Mouse (Mus musculus): ENCODE results near the gene Rps10. TPM values are rescaled to one million over a fixed set of nuclear protein-coding genes. Genes with fewer than 3 reads are reported as not detected.

The Rps10 gene
- polyA plus RNA-seq, 1 experiment from 2014 or later, result 1,163 TPM

- Histone ChIP-seq H3K27ac (ENCODE audit: low read depth, low read length) (no peak overlapping the region), H3K9ac (ENCODE audit: low read depth, low read length) (no peak overlapping the region), H3K4me1 (ENCODE audit: control insufficient read depth, insufficient read depth, low read length) (no peaks in the 10 kb centered on the region), H3K36me3 (ENCODE audit: control insufficient read depth, insufficient read depth, low read length) (no peaks in the 10 kb centered on the region), H3K9me3 (ENCODE audit: control insufficient read depth, low read length) (no peaks in the 10 kb centered on the region), H3K4me3 (ENCODE audit: low read length) (no peak overlapping the region), H3K4me2 (replicated peaks; ENCODE audit: low read depth, low read length) (no peak overlapping the region), H3K27me3 (ENCODE audit: control insufficient read depth, insufficient read depth, low read length) (no peaks in the 10 kb centered on the region)
- ATAC-seq (ENCODE audit: low FRiP score, low TSS enrichment), result no peak
- WGBS, result 77% methylated on average over 6 of the region's 6 CpGs
Measured at GRCm38 (mm10) chr17:27671720-27672119, 35.3 kb upstream of the Rps10 start.

GRCm38 (mm10) chr17:27658767-27659166 lies 22.3 kb upstream of the Rps10 start:
- peaks cover 7% of the 10 kb centered on the region; the same call in 1 of the 2 replicates for H3K4me1 ChIP-seq (ENCODE audit: control insufficient read depth, insufficient read depth, low read length)
- H3K27me3 ChIP-seq (ENCODE audit: control insufficient read depth, insufficient read depth, low read length), result peaks cover 24% of the 10 kb centered on the region

DNA sequence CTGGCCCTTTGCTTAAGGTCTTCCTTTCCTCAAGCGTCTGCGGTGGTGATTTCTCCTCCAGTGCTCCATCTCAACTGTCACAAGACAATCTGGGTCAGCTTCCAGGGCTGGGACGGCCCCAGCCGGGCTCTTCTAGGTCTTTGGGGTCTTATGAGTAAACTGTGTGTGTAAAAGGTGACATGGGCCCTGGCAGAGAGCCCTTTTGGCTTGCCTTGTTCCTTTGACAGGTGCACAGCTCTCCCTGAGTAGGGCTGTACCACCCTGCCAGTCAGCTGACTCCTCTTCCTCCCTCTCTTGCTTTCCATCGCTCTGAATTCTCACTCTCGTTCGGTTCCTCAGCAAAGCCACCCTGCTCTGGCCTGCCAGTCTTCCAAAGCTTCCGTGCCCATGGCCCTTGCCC lies 20.7 kb upstream of the Rps10 start:
- Histone ChIP-seq H3K4me1 (ENCODE audit: control insufficient read depth, insufficient read depth, low read length) (peaks cover 7% of the 10 kb centered on the region; the same call in 1 of the 2 replicates), H3K9me3 (ENCODE audit: control insufficient read depth, low read length) (peaks cover 2% of the 10 kb centered on the region; the same call in 1 of the 2 replicates), H3K4me2 (replicated peaks; ENCODE audit: low read depth, low read length) (no peak overlapping the region), H3K36me3 (ENCODE audit: control insufficient read depth, insufficient read depth, low read length) (no peaks in the 10 kb centered on the region), H3K27me3 (ENCODE audit: control insufficient read depth, insufficient read depth, low read length) (peaks cover 24% of the 10 kb centered on the region), H3K4me3 (ENCODE audit: low read length) (no peak overlapping the region), H3K9ac (ENCODE audit: low read depth, low read length) (no peak overlapping the region), H3K27ac (ENCODE audit: low read depth, low read length) (no peak overlapping the region)
- 75% methylated on average over 8 of the region's 8 CpGs for WGBS
- ATAC-seq (ENCODE audit: low FRiP score, low TSS enrichment), result no peak

More at GRCm38 (mm10) chr17:27658767-27659166, 22.3 kb upstream of the Rps10 start:
- Histone ChIP-seq H3K9me3 (ENCODE audit: control insufficient read depth, low read length) (peaks cover 2% of the 10 kb centered on the region; the same call in 1 of the 2 replicates), H3K4me2 (replicated peaks; ENCODE audit: low read depth, low read length) (no peak overlapping the region), H3K4me3 (ENCODE audit: low read length) (no peak overlapping the region), H3K27ac (ENCODE audit: low read depth, low read length) (no peak overlapping the region), H3K9ac (ENCODE audit: low read depth, low read length) (no peak overlapping the region), H3K36me3 (ENCODE audit: control insufficient read depth, insufficient read depth, low read length) (no peaks in the 10 kb centered on the region)
- ATAC-seq (ENCODE audit: low FRiP score, low TSS enrichment), result no peak
- WGBS, result 51% methylated on average over 7 of the region's 7 CpGs

GRCm38 (mm10) chr17:27656414-27656813 lies 19.9 kb upstream of the Rps10 start:
- WGBS, result 6% methylated on average over 5 of the region's 5 CpGs
- Histone ChIP-seq H3K4me2 (replicated peaks; ENCODE audit: low read depth, low read length) (no peak overlapping the region), H3K36me3 (ENCODE audit: control insufficient read depth, insufficient read depth, low read length) (no peaks in the 10 kb centered on the region), H3K9me3 (ENCODE audit: control insufficient read depth, low read length) (peaks cover 2% of the 10 kb centered on the region; the same call in 1 of the 2 replicates), H3K27ac (ENCODE audit: low read depth, low read length) (no peak overlapping the region), H3K4me1 (ENCODE audit: control insufficient read depth, insufficient read depth, low read length) (peaks cover 7% of the 10 kb centered on the region; the same call in 1 of the 2 replicates), H3K9ac (ENCODE audit: low read depth, low read length) (no peak overlapping the region), H3K27me3 (ENCODE audit: control insufficient read depth, insufficient read depth, low read length) (peaks cover 24% of the 10 kb centered on the region), H3K4me3 (ENCODE audit: low read length) (no peak overlapping the region)
- no peak for ATAC-seq (ENCODE audit: low FRiP score, low TSS enrichment)

DNA sequence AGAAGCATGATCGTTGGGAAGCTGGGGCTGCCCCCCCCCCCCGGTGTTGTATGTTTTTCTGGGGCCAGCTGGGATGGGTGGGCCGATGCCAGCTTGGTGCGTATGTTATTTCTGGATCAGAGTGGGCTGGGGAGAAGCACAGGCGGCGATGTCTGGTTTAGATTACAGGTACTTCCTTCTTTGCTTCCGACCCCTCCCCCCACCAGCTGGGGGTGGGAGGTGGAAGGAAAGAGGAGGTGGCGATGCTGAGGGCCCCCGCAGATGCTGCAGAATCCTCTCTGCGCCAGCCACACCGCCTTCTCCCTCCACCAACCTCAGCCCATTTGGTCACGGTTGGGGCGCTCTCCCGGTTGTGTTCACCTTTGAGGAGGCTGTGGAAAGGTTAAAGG lies 19.5 kb upstream of the Rps10 start:
- H3K36me3 ChIP-seq (ENCODE audit: control insufficient read depth, insufficient read depth, low read length), result no peaks in the 10 kb centered on the region
- H3K9me3 ChIP-seq (ENCODE audit: control insufficient read depth, low read length), result peaks cover 2% of the 10 kb centered on the region; the same call in 1 of the 2 replicates
- peaks cover 7% of the 10 kb centered on the region; the same call in 1 of the 2 replicates for H3K4me1 ChIP-seq (ENCODE audit: control insufficient read depth, insufficient read depth, low read length)
- H3K27ac ChIP-seq (ENCODE audit: low read depth, low read length), result no peak overlapping the region
- peak overlapping the region; percentile 83 for H3K4me2 ChIP-seq (replicated peaks; ENCODE audit: low read depth, low read length)
- ATAC-seq (ENCODE audit: low FRiP score, low TSS enrichment), result 0 out of 2 replicates have a peak, but pooled peaks have one; percentile 21
- peaks cover 24% of the 10 kb centered on the region for H3K27me3 ChIP-seq (ENCODE audit: control insufficient read depth, insufficient read depth, low read length)
- 1% methylated on average over 14 of the region's 14 CpGs for WGBS
- H3K4me3 ChIP-seq (ENCODE audit: low read length), result peak overlapping the region; percentile 48
- peak overlapping the region; percentile 45; the same call in 1 of the 2 replicates for H3K9ac ChIP-seq (ENCODE audit: low read depth, low read length)

DNA sequence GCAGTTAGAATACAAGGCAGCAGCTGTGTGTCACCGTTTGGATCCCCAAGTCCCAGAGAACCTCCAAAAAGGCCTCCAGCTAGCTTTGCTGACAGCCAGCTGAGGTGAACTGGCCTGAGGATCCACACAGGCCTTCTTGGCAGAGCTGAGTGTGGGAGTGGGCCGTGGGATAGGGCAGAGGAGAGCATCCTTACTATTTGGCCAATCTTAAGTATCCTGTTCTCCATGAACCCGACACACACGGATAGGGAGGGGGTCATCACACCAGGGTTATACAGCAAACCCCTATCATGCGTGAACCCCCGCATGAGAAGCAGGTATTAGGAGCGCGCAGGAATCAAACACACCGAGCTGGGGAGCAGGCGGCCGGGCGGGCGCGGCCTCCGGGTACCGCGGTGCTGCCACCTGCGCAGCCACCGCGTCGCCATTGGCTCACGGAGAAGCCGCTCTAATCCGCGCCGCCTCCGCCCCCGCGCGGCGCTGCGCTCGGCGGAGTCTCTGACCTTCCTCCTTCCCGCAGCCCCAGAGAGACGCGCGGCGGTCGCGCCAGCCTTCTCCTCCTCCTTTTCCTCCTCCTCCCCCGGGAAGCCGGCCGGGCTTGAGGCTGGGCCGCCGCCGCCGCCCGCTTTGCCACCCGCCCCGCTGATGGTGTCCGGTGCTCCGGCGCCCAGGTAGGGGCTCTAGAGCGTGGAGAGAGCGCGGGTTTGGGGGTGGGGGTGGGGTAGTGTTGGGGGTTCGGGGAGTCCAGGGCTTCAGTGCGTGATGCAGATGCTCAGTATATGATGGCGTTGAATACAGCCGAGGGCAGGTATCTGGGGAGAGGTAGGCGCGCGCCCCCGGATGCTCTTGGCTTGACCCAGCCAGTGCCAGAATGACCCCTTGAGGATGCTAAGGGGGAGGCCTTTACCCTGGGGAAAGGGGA lies 18.9 kb upstream of the Rps10 start, which contains the start of gene Pacsin1:
Pacsin1 (plus strand) TSS at position 421 of the 922 bp plus-strand sequence.
- Histone ChIP-seq H3K27ac (ENCODE audit: low read depth, low read length) (no peak within 1 kb of the TSS), H3K4me3 (ENCODE audit: low read length) (peak within 1 kb of the TSS; percentile 48), H3K9me3 (ENCODE audit: control insufficient read depth, low read length) (peaks cover 2% of the 10 kb centered on the region; the same call in 1 of the 2 replicates), H3K4me1 (ENCODE audit: control insufficient read depth, insufficient read depth, low read length) (peaks cover 7% of the 10 kb centered on the region; the same call in 1 of the 2 replicates), H3K9ac (ENCODE audit: low read depth, low read length) (peak within 1 kb of the TSS; percentile 45), H3K36me3 (ENCODE audit: control insufficient read depth, insufficient read depth, low read length) (no peaks in the 10 kb centered on the region), H3K27me3 (ENCODE audit: control insufficient read depth, insufficient read depth, low read length) (peaks cover 24% of the 10 kb centered on the region), H3K4me2 (replicated peaks; ENCODE audit: low read depth, low read length) (peak within 1 kb of the TSS; percentile 83)
- ATAC-seq (ENCODE audit: low FRiP score, low TSS enrichment), result peak; percentile 43; the same call in 1 of the 2 replicates
- 2% methylated on average over 47 of the region's 65 CpGs for WGBS

- Histone ChIP-seq H3K36me3 (ENCODE audit: control insufficient read depth, insufficient read depth, low read length) (no peaks in the 10 kb centered on the region), H3K9me3 (ENCODE audit: control insufficient read depth, low read length) (no peaks in the 10 kb centered on the region), H3K4me1 (ENCODE audit: control insufficient read depth, insufficient read depth, low read length) (peaks cover 7% of the 10 kb centered on the region; the same call in 1 of the 2 replicates), H3K9ac (ENCODE audit: low read depth, low read length) (no peak overlapping the region), H3K4me3 (ENCODE audit: low read length) (no peak overlapping the region), H3K4me2 (replicated peaks; ENCODE audit: low read depth, low read length) (no peak overlapping the region), H3K27ac (ENCODE audit: low read depth, low read length) (no peak overlapping the region), H3K27me3 (ENCODE audit: control insufficient read depth, insufficient read depth, low read length) (peaks cover 24% of the 10 kb centered on the region)
- no peak for ATAC-seq (ENCODE audit: low FRiP score, low TSS enrichment)
- 40% methylated on average over 10 of the region's 10 CpGs for WGBS
Measured at GRCm38 (mm10) chr17:27653253-27653959, 16.9 kb upstream of the Rps10 start.

DNA sequence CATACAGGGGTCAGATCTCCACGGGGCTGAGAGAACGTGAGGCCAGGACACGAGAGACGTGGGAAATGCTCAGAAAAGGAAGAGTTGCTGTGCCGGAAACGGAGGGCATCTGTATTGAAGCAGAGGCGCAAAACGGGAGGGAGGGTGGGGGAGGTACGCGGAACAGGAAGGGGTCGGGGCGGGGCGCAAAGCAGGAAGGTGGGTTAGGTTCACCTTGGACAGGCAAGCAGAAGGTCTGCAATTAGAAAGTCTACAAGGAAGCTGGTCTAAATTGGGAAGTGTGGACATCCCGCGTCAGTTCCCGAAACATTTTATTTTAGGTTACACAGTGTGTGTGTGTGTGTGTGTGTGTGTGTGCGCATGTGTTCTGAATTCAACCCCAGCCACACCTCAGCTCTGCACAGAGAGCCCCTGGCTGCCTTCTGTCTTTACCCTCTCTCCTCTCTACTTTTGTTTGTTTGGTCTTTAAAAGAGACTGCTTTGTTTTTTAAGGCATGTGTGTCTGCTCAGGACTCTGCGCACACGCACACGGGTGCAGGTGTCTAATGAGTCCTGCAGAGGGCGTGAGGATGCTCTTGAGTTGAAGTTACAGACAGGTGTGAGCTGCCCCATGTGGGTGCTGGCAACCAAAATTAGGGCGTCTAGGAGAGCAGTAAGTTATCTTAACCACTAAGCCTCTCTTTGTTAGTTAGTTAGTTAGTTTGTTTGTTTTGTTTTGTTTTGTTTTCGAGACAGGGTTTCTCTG lies 15.7 kb upstream of the Rps10 start:
- Histone ChIP-seq H3K4me1 (ENCODE audit: control insufficient read depth, insufficient read depth, low read length) (peaks cover 7% of the 10 kb centered on the region; the same call in 1 of the 2 replicates), H3K9ac (ENCODE audit: low read depth, low read length) (no peak overlapping the region), H3K36me3 (ENCODE audit: control insufficient read depth, insufficient read depth, low read length) (no peaks in the 10 kb centered on the region), H3K9me3 (ENCODE audit: control insufficient read depth, low read length) (no peaks in the 10 kb centered on the region), H3K27ac (ENCODE audit: low read depth, low read length) (no peak overlapping the region), H3K4me3 (ENCODE audit: low read length) (no peak overlapping the region), H3K4me2 (replicated peaks; ENCODE audit: low read depth, low read length) (no peak overlapping the region), H3K27me3 (ENCODE audit: control insufficient read depth, insufficient read depth, low read length) (peaks cover 24% of the 10 kb centered on the region)
- 78% methylated on average over 23 of the region's 23 CpGs for WGBS
- ATAC-seq (ENCODE audit: low FRiP score, low TSS enrichment), result no peak
